Mouse (Mus musculus) cerebellum, postnatal 4 days (tissue): ENCODE measurements around the gene Aatk.
A peak's percentile ranks its signal among the peaks of the same experiment; 100 is the strongest.

Experiments
- DNase-seq, 2 experiments: peaks; one replicate each; pipeline ENCODE4 v3.0.0; 2022; ENCODE audit warnings: low spot score in 2 of 2, mixed read lengths in 1 of 2

Gene Aatk

GRCm38 (mm10) chr11:119989115-119989564 is 57.8 kb downstream of the Aatk start:
- DNase-seq, result no peak

DNA sequence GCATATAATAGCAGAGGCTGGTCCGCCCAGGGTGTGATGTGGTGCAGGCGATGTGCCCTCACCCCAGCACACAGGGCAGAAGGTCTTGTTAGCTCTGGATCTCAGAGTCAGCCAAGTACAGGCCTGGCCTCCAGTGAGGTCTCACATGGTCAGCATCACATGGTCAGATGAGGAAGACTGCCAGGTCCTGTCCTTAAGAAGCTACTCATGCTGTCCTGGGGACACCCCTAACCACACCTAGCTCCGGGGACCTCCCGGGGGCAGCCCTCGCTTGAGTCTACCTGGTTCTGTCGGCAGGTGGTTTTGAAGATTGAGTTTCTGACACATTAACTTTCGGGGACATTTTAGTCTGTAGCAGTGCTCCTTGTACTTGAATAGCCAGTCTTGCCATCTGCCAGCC is 58.6 kb downstream of the Aatk start:
- DNase-seq, result no peak

GRCm38 (mm10) chr11:119987876-119988275 is 59.1 kb downstream of the Aatk start:
- DNase-seq, result no peak

DNA sequence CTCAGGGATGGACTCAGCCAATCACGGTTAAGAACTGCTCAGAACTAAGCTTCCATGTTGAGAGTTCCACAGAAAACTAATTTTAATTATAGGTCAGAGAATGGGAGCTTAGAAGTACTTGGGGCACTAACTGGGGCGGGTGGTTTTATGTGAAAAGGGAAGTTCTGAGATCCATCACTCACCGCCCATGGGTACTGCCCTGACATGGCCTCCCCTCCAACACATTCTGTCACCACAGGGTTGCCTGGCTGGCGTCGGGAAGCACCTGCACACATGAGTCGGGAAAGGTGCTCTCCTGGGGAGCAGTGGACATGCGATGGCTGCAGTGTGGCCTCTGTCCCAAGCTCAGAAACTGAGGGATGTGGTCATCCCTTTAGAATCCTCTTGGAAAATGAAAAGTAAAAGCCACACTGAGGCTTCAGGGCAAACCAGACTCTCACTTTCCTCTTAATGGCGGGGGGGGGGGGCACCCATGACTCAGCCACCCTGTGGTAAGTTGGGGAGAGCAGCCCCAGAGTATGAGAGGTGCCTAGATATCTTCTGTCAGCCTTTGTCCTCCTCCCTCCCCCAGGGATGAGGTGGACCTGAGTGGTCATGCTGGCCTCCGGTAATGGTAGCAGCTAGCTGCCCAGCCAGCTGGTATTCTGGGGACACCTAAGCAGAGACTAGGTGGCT is 60.1 kb downstream of the Aatk start:
- DNase-seq, result no peak

DNA sequence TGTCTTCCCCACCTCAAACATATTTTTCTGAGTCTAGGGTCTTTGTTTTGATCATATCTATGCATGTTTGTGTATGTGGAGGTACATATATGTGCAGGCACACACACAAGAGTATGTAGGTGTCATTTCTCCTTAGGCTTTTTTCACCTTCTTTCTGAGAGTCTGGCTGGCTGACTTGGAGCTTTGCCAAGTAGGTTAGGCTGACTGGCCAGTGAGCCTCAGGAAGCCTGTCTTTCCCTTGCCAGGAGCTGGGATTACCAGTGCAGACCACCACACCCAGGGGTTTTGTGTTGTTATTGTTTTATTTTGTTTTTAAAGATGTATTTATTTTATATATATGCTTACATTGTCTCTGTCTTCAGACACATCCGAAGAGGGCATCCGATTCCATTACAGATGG is 63.8 kb downstream of the Aatk start:
- no peak for DNase-seq

- DNase-seq, result no peak
Observed at GRCm38 (mm10) chr11:119982236-119982635, 64.7 kb downstream of the Aatk start.

DNA sequence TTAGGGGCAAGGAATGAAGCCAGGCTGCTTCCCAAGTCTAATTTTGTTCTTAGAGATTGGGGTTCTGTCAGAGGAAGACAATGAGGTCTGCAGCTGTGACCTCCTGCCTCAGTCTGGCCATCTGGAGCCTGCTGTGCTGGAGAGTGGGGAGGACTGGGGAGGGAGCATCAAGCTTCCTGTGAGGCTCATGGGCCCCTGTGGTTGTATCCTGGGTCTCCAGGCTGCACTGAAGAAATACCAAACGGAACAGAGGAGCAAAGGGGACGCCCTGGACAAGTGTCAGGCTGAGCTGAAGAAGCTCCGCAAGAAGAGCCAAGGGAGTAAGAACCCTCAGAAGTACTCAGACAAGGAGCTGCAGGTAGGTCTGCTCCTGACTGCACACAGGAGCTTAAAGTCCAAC is 65.2 kb downstream of the Aatk start:
- no peak for DNase-seq

DNA sequence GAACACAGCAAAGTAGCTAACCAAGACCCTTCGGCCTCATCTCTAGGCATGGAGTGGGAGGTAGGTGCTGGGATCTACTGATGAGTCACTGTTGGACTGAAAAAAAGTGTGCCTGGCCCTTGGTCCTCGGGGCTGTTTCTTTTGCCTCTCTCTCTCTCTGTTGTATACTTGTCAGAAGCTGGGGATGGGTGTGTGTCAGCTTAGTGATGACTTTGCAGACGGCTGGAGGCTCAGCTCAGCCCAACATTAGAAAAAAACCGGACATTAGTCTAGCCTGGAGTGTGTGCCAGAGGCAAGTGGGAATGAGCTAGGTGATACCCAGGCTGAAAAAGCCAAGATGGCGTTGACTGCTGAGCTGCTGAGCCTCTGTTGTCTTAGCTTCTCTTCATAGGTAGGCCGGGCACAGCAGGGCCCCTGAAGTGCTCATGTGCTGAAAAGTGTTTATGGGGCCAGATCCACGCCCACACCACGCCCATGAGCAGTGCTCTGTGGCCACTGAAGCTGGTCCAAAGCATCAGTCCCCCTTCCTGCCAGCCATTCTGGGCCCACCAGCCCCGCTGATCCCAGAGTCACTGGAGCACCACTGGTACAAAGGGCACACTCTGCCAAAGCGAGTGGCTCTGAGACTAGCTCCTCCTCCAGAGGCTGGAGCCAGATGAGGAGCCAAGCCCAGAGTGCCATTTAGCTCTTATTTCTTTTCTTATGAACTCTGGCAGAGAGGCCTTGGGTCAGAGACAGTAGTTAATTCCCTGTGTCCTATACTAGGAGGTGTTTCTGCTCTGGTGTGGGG is 67.2 kb downstream of the Aatk start:
- no peak for DNase-seq

DNA sequence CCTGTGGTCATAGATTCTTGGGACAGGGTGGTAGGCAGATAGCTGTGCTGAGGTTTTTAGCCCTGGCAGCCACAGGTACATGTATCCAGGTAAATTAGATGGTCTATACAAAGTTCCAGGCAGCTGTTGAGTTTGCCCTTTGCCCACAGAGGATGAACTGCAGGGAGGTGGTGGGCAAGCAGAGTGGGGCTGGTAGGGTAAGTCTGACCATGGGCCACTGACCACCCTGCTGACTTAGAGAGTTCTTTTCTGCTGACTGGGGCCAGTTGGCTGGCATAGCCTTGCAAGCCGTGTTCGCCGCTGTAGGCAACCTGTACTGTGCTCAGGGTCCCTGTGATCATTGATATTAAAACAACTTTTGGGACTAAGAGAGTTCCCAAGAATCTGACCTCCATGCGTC is 68.3 kb downstream of the Aatk start:
- no peak for DNase-seq

DNA sequence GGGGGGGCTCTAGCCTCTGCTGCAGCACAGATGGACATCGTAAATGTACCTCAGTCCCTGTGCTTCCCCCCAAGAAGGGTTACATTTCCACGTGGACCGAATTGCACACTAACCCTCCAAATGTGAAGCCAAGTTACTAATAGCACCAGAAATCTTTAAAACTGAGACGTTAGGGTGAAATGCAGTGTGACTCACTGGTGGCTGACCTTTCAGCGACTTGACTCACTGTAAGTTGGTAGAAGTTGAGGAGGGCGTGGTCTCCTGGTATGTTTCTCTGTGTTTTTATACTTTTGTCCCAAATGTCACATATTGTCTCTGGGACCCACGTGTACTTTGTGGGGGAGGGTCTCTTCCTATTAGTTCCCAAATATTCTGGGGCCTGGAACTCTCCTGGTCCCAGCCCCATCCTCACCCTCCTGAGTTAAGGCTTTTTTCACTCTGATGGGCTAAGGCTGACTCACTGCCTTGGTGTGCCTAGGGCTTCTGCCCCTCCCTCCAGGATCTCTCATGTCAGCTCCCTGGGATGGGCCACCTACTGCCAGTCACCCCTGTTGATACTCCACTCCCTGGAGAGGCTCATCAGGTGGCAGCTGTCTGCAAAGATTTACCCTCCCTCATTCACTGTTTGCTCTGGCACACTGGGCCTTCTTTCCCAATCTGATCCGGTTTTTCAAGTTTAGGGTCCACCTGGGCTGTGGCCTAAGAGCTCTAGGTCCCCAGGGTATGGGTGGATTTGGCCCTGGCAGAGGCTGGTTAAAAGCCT is 71.0 kb downstream of the Aatk start:
- no peak for DNase-seq

GRCm38 (mm10) chr11:119973789-119974188 is 73.2 kb downstream of the Aatk start:
- no peak for DNase-seq

DNA sequence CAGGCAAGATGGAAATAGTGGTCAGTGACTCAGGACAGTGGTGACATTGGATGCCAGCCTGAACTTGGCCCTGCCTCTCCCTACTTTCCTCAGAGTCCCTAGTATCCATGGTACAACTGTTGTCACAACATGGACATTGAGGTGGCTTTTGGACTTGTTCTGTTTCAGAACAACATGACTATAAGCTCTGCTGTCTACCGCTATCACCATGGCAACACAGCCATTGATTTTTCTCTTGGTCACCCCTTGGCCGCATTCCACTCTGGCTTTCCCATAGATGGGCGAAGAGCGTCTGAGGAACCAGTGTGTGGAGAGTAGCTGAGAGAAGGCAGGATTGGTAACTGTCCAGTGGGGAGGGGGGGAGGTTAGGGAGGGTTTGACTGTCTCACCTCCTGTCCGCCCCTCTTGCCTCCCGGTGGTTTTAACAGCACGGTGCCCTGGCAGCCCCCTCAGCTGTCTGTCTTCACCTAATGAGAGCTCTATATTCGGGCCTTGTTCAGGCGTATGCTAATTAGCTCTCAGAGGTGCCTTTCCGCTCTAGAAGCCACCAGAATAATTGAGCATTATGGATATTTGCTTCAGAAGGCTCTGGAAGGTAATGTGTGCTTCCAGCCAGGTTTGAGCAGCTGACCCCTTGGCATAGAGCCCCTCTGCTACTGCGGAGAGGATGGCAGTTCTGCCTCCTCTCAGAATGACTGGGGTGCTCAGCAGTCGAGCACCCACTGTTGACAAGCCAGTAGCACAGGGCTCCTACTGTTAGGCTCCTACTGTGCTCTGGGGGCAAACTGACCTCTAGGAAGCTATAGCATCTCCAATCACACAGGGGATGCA is 76.7 kb downstream of the Aatk start:
- DNase-seq, result peak in 1 of 2 experiments; percentile 58

- DNase-seq, result no peak
Observed at GRCm38 (mm10) chr11:119967892-119968291, 79.1 kb downstream of the Aatk start.

DNA sequence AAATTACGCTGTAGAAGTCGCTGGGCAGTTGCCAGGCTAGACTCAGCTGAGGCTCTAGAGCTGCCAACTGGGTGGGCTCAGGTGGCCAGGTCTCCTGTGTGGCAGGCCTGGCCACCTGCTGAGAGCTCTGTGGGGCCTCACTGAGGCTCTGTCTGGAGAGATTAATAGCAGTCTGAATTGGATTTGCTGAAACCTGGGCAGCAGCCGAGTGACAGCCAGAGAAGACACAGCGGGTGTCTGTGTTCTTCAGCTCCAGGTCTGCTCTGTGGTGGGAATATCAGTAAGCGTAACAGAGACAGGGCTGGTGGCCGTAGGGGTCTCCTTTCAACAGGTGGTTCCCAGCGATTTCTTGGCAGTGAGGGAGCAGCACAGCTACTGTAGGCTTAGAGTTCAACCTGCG is 79.6 kb downstream of the Aatk start:
- DNase-seq, result no peak

- no peak for DNase-seq
Observed at GRCm38 (mm10) chr11:119966294-119966693, 80.7 kb downstream of the Aatk start.

DNA sequence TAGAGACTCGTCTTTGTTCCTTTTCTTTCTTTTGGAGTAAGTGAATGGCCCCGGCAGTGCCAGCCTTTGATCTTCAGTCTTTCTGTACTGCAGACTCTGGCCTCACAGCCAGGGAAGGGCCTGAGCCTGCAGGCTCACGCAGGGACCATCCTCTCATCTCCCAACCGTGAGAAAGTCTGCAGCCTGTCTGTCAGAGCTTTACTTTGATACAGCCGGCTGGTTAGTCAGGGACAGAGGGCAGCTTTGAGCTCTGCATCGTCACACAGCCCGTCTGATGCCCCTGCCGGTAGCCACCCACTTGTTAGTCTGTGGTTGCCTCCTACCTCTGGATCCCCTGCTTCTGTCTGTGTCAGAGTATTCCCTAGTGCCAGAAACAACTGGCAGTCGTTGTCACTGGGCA is 81.9 kb downstream of the Aatk start:
- no peak for DNase-seq

GRCm38 (mm10) chr11:119961511-119961910 is 85.5 kb downstream of the Aatk start:
- no peak for DNase-seq

GRCm38 (mm10) chr11:119960671-119961070 is 86.3 kb downstream of the Aatk start:
- DNase-seq, result no peak

- DNase-seq, result no peak
Observed at GRCm38 (mm10) chr11:119959714-119960113, 87.3 kb downstream of the Aatk start.

DNA sequence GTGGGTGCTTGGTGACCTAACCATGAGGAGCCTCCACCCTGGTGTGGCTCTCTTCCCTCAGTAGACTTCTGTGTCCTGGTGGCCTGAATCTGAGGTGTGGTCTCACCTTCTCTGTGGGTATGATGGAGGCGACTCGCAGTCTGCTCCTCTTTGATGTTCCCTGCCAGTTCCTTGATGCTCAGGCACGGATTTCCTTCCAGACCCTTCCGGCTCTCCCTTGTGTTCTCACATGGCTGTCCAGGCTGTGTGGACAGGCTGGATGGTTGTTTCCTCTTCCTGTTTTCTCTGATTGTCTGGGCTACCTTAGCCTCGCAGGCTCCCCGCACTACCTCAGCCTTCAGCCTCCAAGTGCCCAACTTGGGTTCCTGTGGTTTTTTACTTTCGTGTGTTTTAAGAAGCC is 88.1 kb downstream of the Aatk start:
- no peak for DNase-seq
